Mouse (Mus musculus): ENCODE results near the gene Zfp526. TPM values are rescaled to one million over a fixed set of nuclear protein-coding genes. Genes with fewer than 3 reads are reported as not detected.

Gene Zfp526
- polyA plus RNA-seq, 1 experiment from 2014 or later, result 2.6 TPM

DNA sequence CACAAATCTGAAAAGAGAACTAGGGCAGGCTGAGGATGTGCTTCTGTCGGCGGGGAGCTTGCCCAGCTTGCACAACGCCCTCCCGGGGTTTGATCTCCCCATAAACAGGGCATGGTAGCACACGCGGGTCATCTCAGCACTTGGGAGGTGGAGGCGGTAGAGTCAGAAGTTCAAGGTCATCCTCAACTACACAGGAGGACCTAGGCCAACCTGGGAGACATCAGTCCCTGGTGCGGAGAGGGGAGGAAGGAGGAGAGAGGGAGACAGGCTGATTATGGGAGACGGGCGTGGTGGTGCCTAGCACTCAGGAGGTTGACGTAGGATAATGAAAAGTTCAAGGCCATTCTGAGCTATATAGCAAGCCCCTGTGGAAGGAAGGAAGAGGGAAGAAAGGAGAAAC is 30.4 kb upstream of the Zfp526 start:
- no peak overlapping the region for H3K9ac ChIP-seq (replicated peaks)
- 88% methylated on average over 11 of the region's 11 CpGs for WGBS

GRCm38 (mm10) chr7:25192110-25192509 is 29.1 kb upstream of the Zfp526 start:
- H3K36me3 ChIP-seq, result no peaks in the 10 kb centered on the region
- no peak overlapping the region for H3K9ac ChIP-seq (replicated peaks)
- no peaks in the 10 kb centered on the region for H3K4me1 ChIP-seq (replicated peaks)
- peak overlapping the region; percentile 42; the same call in 1 of the 2 replicates for H3K27ac ChIP-seq
- ATAC-seq, result peak; percentile 67
- no peaks in the 10 kb centered on the region for H3K9me3 ChIP-seq
- H3K27me3 ChIP-seq, result no peaks in the 10 kb centered on the region
- 70% methylated on average over 8 of the region's 8 CpGs for WGBS
- H3K4me2 ChIP-seq (replicated peaks), result no peak overlapping the region
- no peak overlapping the region for H3K4me3 ChIP-seq (replicated peaks)

More for the DNA sequence above, 30.4 kb upstream of the Zfp526 start:
- ATAC-seq, result no peak
- no peaks in the 10 kb centered on the region for H3K4me1 ChIP-seq (replicated peaks)
- no peaks in the 10 kb centered on the region for H3K9me3 ChIP-seq
- H3K36me3 ChIP-seq, result no peaks in the 10 kb centered on the region
- H3K27me3 ChIP-seq, result no peaks in the 10 kb centered on the region
- no peak overlapping the region for H3K4me2 ChIP-seq (replicated peaks)
- H3K27ac ChIP-seq, result no peak overlapping the region
- no peak overlapping the region for H3K4me3 ChIP-seq (replicated peaks)

DNA sequence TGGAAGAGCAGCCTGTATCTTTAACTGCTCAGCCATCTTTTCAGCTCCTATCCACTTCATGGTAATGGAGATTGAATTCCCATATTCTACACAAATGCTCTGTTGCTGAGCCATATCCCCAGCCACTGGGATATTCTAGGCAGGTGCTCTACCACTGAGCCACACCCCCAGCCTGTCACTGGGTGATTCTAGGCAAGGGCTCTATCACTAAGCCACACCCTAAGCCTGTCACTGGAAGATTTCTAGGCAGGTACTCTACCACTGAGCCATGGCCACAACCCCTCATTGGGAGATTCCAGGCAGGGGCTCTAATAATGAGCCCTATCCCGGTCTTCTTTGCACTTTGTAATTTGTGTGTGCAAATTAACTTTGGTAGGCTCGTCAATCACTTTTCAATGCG is 26.1 kb upstream of the Zfp526 start:
- H3K9me3 ChIP-seq, result no peaks in the 10 kb centered on the region
- no peak overlapping the region for H3K9ac ChIP-seq (replicated peaks)
- no peaks in the 10 kb centered on the region for H3K27me3 ChIP-seq
- no peak overlapping the region for H3K4me2 ChIP-seq (replicated peaks)
- H3K4me1 ChIP-seq (replicated peaks), result no peaks in the 10 kb centered on the region
- H3K36me3 ChIP-seq, result peaks cover 4% of the 10 kb centered on the region
- no peak for ATAC-seq
- no peak overlapping the region for H3K4me3 ChIP-seq (replicated peaks)
- H3K27ac ChIP-seq, result no peak overlapping the region
- WGBS, result 76% methylated on average over 3 of the region's 3 CpGs

- no peak for ATAC-seq
- no peaks in the 10 kb centered on the region for H3K9me3 ChIP-seq
- no peaks in the 10 kb centered on the region for H3K27me3 ChIP-seq
- H3K4me3 ChIP-seq (replicated peaks), result no peak overlapping the region
- no peak overlapping the region for H3K9ac ChIP-seq (replicated peaks)
- peaks cover 9% of the 10 kb centered on the region for H3K36me3 ChIP-seq
- H3K4me2 ChIP-seq (replicated peaks), result no peak overlapping the region
- no peaks in the 10 kb centered on the region for H3K4me1 ChIP-seq (replicated peaks)
- H3K27ac ChIP-seq, result no peak overlapping the region
- 90% methylated on average over 9 of the region's 9 CpGs for WGBS
Measured at GRCm38 (mm10) chr7:25196107-25196506, 25.1 kb upstream of the Zfp526 start.

GRCm38 (mm10) chr7:25197384-25198018 is 23.7 kb upstream of the Zfp526 start:
- Histone ChIP-seq H3K9me3 (no peaks in the 10 kb centered on the region), H3K36me3 (peaks cover 22% of the 10 kb centered on the region), H3K9ac (replicated peaks) (no peak overlapping the region), H3K4me3 (replicated peaks) (no peak overlapping the region), H3K4me1 (replicated peaks) (no peaks in the 10 kb centered on the region), H3K27me3 (no peaks in the 10 kb centered on the region), H3K4me2 (replicated peaks) (no peak overlapping the region), H3K27ac (no peak overlapping the region)
- ATAC-seq, result no peak
- 76% methylated on average over 10 of the region's 10 CpGs for WGBS

- no peak for ATAC-seq
- WGBS, result 96% methylated on average over 20 of the region's 20 CpGs
- peaks cover 78% of the 10 kb centered on the region for H3K36me3 ChIP-seq
Measured at GRCm38 (mm10) chr7:25203624-25204023, 17.6 kb upstream of the Zfp526 start.

DNA sequence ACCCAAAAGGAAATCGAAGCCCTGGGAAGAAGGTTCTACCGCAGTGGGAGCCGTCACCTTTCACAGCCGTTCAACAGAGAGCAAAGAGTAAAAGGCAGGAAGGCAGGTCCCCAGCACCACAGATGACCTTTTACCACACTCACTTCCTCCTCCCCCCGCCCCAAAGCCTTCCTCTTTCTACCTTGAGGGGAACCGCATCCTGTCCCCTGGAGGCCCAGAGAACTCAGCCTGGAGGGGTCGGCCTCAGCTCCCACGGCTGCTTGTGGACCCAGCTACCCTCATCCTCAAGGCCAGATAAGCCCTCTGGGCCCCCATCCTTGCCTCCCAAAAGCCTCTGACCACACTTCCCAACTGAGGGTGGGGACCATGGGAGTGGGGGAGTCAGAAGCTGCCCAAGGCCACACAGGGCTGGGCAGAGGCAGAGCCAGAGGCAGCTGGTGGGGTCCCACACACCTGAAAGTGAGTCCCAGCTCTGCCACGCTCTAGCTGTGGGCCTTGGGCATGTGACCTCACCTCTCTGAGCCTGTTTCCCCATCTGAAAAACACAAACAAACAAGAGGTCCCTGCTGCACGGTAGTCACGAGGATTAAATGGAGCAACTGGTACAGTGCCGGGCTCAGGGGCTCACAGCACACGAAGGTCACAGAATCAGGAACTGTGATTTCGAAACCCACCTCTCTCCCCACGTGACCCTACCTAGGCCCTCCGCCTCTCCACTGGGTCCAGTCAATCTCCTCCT is 15.7 kb upstream of the Zfp526 start:
- H3K27me3 ChIP-seq, result no peaks in the 10 kb centered on the region
- WGBS, result 91% methylated on average over 16 of the region's 16 CpGs
- no peak overlapping the region for H3K4me2 ChIP-seq (replicated peaks)
- no peak for ATAC-seq
- H3K4me1 ChIP-seq (replicated peaks), result no peaks in the 10 kb centered on the region
- H3K27ac ChIP-seq, result no peak overlapping the region
- peaks cover 93% of the 10 kb centered on the region for H3K36me3 ChIP-seq
- H3K9ac ChIP-seq (replicated peaks), result no peak overlapping the region
- no peaks in the 10 kb centered on the region for H3K9me3 ChIP-seq
- no peak overlapping the region for H3K4me3 ChIP-seq (replicated peaks)

More at GRCm38 (mm10) chr7:25203624-25204023, 17.6 kb upstream of the Zfp526 start:
- Histone ChIP-seq H3K9ac (replicated peaks) (no peak overlapping the region), H3K27ac (no peak overlapping the region), H3K9me3 (no peaks in the 10 kb centered on the region), H3K4me1 (replicated peaks) (no peaks in the 10 kb centered on the region), H3K4me3 (replicated peaks) (no peak overlapping the region), H3K4me2 (replicated peaks) (no peak overlapping the region), H3K27me3 (no peaks in the 10 kb centered on the region)

DNA sequence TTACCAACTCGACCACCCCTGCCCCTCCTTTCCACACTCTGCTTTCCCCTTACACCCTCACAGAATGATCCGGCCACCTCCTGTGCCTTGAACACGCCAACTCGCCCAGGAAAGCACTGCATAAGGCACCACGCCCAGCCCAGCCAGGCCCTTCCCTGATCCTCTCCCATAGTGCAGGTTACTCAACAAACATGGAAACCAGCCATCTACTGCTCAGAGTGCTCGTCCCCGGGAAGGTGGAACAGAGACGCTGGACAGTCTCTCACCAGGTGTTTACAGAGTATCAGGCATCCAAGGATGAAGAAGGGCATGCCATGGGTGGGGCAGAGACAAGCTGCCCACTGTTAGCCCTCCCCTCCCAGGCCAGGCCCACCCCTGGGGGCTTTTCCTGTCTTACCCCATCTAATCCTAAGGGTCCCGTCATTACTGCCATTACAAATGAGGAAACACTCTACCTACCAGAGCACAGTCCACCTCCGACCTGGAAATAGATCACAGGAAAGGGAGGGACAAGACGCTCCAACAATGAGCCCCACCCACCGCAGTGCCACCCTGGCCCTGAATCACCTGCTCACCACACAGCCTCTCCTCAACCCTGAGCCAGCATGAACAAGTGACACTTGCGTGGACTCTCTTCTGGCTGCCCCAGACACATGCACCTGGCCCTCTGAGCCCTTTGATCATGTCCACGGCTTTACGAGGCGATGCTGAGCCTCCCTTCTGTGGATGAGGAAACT is 15.0 kb upstream of the Zfp526 start:
- H3K36me3 ChIP-seq, result peaks cover 94% of the 10 kb centered on the region
- no peak overlapping the region for H3K4me3 ChIP-seq (replicated peaks)
- H3K4me2 ChIP-seq (replicated peaks), result no peak overlapping the region
- H3K27me3 ChIP-seq, result no peaks in the 10 kb centered on the region
- WGBS, result 91% methylated on average over 16 of the region's 16 CpGs
- no peak overlapping the region for H3K9ac ChIP-seq (replicated peaks)
- no peak for ATAC-seq
- H3K27ac ChIP-seq, result no peak overlapping the region
- H3K4me1 ChIP-seq (replicated peaks), result no peaks in the 10 kb centered on the region
- no peaks in the 10 kb centered on the region for H3K9me3 ChIP-seq

GRCm38 (mm10) chr7:25209161-25209622 is 12.0 kb upstream of the Zfp526 start:
- Histone ChIP-seq H3K9ac (replicated peaks) (no peak overlapping the region), H3K9me3 (no peaks in the 10 kb centered on the region), H3K27me3 (no peaks in the 10 kb centered on the region), H3K36me3 (peaks cover 73% of the 10 kb centered on the region), H3K27ac (no peak overlapping the region), H3K4me2 (replicated peaks) (no peak overlapping the region), H3K4me1 (replicated peaks) (no peaks in the 10 kb centered on the region), H3K4me3 (replicated peaks) (no peak overlapping the region)
- no peak for ATAC-seq
- WGBS, result 87% methylated on average over 3 of the region's 3 CpGs

- H3K36me3 ChIP-seq, result peaks cover 72% of the 10 kb centered on the region
- H3K9me3 ChIP-seq, result no peaks in the 10 kb centered on the region
- no peak overlapping the region for H3K4me3 ChIP-seq (replicated peaks)
- H3K4me1 ChIP-seq (replicated peaks), result no peaks in the 10 kb centered on the region
- no peak overlapping the region for H3K4me2 ChIP-seq (replicated peaks)
- H3K27ac ChIP-seq, result no peak overlapping the region
- H3K9ac ChIP-seq (replicated peaks), result no peak overlapping the region
- no peaks in the 10 kb centered on the region for H3K27me3 ChIP-seq
- no peak for ATAC-seq
- WGBS, result 91% methylated on average over 4 of the region's 4 CpGs
Measured at GRCm38 (mm10) chr7:25210482-25210881, 10.7 kb upstream of the Zfp526 start.

DNA sequence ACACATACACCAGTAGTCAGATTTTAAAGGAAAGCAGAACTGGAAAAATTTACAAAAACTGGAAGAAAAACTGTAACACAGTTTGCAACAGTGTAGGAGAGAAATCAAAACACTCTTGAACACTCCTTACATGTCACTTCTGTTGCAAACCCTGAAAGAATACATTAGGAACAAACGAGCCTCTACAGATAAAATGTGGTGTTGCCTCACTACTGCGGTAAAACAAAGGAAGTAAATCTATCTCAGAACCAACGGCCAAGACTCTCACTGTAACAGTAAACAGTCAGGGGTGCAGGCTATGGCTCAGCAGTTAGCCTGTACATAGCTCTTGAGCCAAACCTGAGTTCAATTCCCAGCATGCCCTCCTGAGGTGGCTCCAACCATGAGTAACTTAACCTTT is 8.1 kb upstream of the Zfp526 start:
- no peak overlapping the region for H3K9ac ChIP-seq (replicated peaks)
- peaks cover 6% of the 10 kb centered on the region for H3K4me1 ChIP-seq (replicated peaks)
- no peak overlapping the region for H3K27ac ChIP-seq
- H3K4me3 ChIP-seq (replicated peaks), result no peak overlapping the region
- no peaks in the 10 kb centered on the region for H3K27me3 ChIP-seq
- 84% methylated on average over 3 of the region's 3 CpGs for WGBS
- H3K4me2 ChIP-seq (replicated peaks), result no peak overlapping the region
- H3K36me3 ChIP-seq, result peaks cover 56% of the 10 kb centered on the region
- ATAC-seq, result no peak
- no peaks in the 10 kb centered on the region for H3K9me3 ChIP-seq

DNA sequence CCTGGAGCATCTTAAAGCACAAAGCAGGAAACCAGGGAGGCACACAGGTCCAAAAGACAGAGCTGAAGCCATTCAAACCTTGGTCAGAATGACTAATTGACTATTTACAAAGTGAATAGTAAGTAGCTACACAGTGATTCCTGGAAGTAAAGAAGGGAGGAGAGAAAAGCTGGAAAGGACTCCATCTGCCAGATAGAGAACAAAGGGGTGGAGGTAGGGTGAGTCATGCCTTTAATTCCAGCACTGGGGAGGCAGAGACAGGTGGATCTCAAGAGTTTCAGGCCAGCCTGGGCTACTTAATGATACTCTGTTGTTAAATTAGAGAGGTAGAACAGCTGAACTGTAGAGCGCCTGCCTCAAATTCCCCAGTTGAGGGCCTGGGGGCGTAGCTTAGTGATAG is 7.1 kb upstream of the Zfp526 start:
- 92% methylated on average over 2 of the region's 2 CpGs for WGBS
- Histone ChIP-seq H3K9me3 (no peaks in the 10 kb centered on the region), H3K4me2 (replicated peaks) (no peak overlapping the region), H3K9ac (replicated peaks) (no peak overlapping the region), H3K27ac (no peak overlapping the region), H3K36me3 (peaks cover 45% of the 10 kb centered on the region), H3K4me3 (replicated peaks) (no peak overlapping the region), H3K4me1 (replicated peaks) (peaks cover 16% of the 10 kb centered on the region), H3K27me3 (no peaks in the 10 kb centered on the region)
- ATAC-seq, result no peak
